Mouse (Mus musculus) lung, postnatal 0 days (tissue): ENCODE measurements at regions not wholly inside any gene's neighbourhood (a gene's known extent, or its start where the extent isn't known, plus 50 kb on each side); places are given as distances from the start of the nearest gene placed in this dataset.

Source experiments
- CTCF ChIP-seq: IDR thresholded peaks from 2 replicates; pipeline ENCODE4 v1.5.1; 2016; ENCODE audit warnings: antibody characterized with exemption, mild to moderate bottlenecking
- EP300 ChIP-seq: IDR thresholded peaks from 2 replicates; pipeline ENCODE4 v1.6.1; 2016; ENCODE audit warnings: antibody characterized with exemption, mild to moderate bottlenecking, control low read depth

DNA sequence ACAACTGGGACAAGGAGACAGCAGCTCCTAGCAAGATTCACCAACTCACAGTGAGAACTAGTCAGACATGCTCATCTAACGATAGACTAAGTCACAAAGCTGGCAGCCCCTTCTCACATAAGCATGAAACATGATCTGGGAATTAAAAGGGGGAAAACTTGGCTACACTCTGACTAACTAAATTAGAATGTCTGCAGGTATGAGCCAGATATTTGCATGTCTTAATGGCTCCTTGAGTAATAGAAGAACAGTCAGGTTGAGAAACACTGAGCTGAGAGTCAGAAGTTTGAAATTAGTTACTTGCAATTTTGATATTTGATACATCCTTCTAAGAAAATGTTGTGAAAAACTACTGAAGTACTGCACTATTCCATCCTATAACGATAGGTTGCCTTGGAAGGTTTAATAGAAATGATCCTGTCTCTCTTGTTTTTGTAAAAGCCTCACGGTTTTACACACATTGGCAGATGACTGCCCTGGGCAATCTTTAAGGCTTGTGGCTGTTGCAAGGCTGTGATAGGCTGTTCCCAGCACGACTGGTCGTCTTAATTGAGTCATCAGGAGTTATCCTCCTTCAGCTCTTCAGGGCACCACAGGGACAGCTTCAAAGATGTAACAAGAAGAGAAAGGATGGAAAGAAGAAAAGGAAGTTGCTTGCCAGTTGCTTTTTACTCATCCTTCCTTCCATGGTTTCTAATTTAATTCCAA, 54.8 kb upstream of the Gpc5 start:
- TF ChIP-seq CTCF (no peak), EP300 (no peak)
